Mouse (Mus musculus): ENCODE measurements around the gene 1700008P02Rik.
"Not testable (repeated sequence)": the region's sequence is repeated elsewhere in the genome, so short reads cannot be mapped to it uniquely, and the experiment has no call there.

Gene 1700008P02Rik

GRCm38 (mm10) chr3:6620343-6620742, at the start of gene 1700008P02Rik:
Gene 1700008P02Rik, minus strand, starts transcription at chr3:6620443.
- no peak for DNase-seq (ENCODE audit: low read depth, low spot score)

GRCm38 (mm10) chr3:6649411-6649810, 29.2 kb upstream of the 1700008P02Rik start:
- DNase-seq (ENCODE audit: low read depth, low spot score): no peak

- not testable (repeated sequence) for DNase-seq (ENCODE audit: low read depth, low spot score)
Measured at GRCm38 (mm10) chr3:6638151-6638550, 17.9 kb upstream of the 1700008P02Rik start.

- DNase-seq (ENCODE audit: low read depth, low spot score): no peak
Measured at GRCm38 (mm10) chr3:6634256-6634655, 14.0 kb upstream of the 1700008P02Rik start.

GRCm38 (mm10) chr3:6617881-6618280, 2.4 kb downstream of the 1700008P02Rik start:
- no peak for DNase-seq (ENCODE audit: low read depth, low spot score)
